Mouse (Mus musculus): ENCODE results near the gene Atp6v0b. TPM values are rescaled to one million over a fixed set of nuclear protein-coding genes. Genes with fewer than 3 reads are reported as not detected.

The Atp6v0b gene
- polyA plus RNA-seq, 1 experiment from 2014 or later = 187 TPM

DNA sequence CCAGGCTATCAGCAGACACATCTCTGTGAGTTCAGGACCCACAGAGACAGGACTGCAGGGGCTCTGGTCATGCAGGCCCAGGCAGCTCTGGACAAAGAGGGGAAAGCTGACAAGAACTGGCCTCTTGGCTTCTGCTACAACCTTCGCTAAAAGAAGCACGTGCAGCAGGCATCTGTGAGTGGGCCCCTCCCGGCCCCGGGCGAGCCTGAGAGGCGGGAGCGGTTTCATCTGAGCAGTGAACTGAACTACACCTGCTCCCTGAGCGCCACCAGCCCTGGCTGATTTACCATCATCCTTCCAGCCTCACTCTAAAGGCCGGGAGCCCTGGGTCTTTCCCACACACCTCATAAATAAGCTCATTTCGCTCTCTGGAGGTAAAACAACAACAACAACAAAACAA is 8.8 kb downstream of the Atp6v0b start:
- no peak for ATAC-seq (replicated peaks; ENCODE audit: low FRiP score)
- 0 out of 2 replicates have a peak, but pooled peaks cover 3% of the 10 kb centered on the region for H3K4me1 ChIP-seq (replicated peaks; ENCODE audit: control insufficient read depth, insufficient read depth, low read length)
- 83% methylated on average over 10 of the region's 10 CpGs for WGBS
- no peak for DNase-seq (ENCODE audit: low spot score)
- H3K36me3 ChIP-seq (ENCODE audit: control insufficient read depth, insufficient read depth, low read length) = peaks cover 3% of the 10 kb centered on the region; the same call in 1 of the 2 replicates
- H3K4me3 ChIP-seq (ENCODE audit: low read depth, low read length) = no peak overlapping the region
- H3K27ac ChIP-seq (ENCODE audit: low read depth, low read length) = no peak overlapping the region
- H3K9ac ChIP-seq (ENCODE audit: low read length) = no peak overlapping the region
- no peak overlapping the region for H3K4me2 ChIP-seq (ENCODE audit: low read depth, low read length, severe bottlenecking)
- H3K27me3 ChIP-seq (ENCODE audit: control insufficient read depth, insufficient read depth, low read length) = no peaks in the 10 kb centered on the region
- no peaks in the 10 kb centered on the region for H3K9me3 ChIP-seq (ENCODE audit: control insufficient read depth, low read length)

DNA sequence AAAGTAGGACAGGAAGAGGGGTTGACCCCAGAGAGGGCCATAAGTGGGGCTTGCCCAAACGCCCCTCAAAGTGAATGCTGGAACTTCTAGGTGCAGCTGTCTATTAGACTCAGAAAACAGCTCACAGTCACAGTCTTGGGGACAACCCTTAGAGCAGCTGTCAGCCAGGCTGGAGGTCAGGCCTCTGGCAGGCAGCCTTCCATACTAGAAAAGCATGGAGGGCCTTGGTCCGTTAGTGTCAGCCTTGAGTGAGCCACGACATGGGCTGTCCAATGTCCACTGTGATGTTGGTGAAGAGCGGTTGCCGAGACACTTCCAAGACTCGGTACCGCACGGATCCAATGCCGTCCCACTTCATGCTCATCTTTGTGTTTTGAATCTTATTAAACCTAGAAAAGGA is 13.5 kb downstream of the Atp6v0b start:
- ATAC-seq (replicated peaks; ENCODE audit: low FRiP score) (no peak), DNase-seq (ENCODE audit: low spot score) (no peak)
- WGBS = 92% methylated on average over 9 of the region's 9 CpGs
- no peak overlapping the region for H3K9ac ChIP-seq (ENCODE audit: low read length)
- H3K27ac ChIP-seq (ENCODE audit: low read depth, low read length) = no peak overlapping the region
- no peaks in the 10 kb centered on the region for H3K27me3 ChIP-seq (ENCODE audit: control insufficient read depth, insufficient read depth, low read length)
- H3K4me2 ChIP-seq (ENCODE audit: low read depth, low read length, severe bottlenecking) = no peak overlapping the region
- no peaks in the 10 kb centered on the region for H3K9me3 ChIP-seq (ENCODE audit: control insufficient read depth, low read length)
- no peak overlapping the region for H3K4me3 ChIP-seq (ENCODE audit: low read depth, low read length)
- 0 out of 2 replicates have a peak, but pooled peaks cover 6% of the 10 kb centered on the region for H3K4me1 ChIP-seq (replicated peaks; ENCODE audit: control insufficient read depth, insufficient read depth, low read length)
- peaks cover 3% of the 10 kb centered on the region; the same call in 1 of the 2 replicates for H3K36me3 ChIP-seq (ENCODE audit: control insufficient read depth, insufficient read depth, low read length)

DNA sequence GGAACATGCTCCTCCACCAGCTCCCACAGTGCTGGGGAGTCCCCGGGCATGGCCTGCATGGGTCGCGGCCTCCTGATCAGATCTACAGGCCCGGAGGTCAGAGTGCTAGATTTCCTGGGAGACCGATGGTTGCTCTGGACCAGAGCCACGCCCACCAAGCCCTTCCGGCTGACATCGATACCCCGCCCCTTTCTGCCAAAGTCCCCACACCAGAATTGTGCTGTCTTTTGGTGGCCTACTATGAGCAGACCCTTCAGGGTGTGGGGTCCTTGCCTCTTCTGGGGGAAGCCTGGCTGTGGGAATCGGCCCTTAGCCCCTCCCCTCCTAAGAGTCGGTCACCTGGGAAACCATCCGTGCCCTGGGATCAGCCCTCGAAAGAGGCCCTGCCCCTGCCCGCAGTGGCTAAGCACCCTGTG is 14.7 kb downstream of the Atp6v0b start, which contains the start of gene Ccdc24:
Gene Ccdc24 (minus strand): TSS at position 87 of the 416 bp plus-strand sequence.
- H3K36me3 ChIP-seq (ENCODE audit: control insufficient read depth, insufficient read depth, low read length) = peaks cover 3% of the 10 kb centered on the region; the same call in 1 of the 2 replicates
- H3K4me3 ChIP-seq (ENCODE audit: low read depth, low read length) = no peak within 1 kb of the TSS; the same call in 1 of the 2 replicates
- H3K4me1 ChIP-seq (replicated peaks; ENCODE audit: control insufficient read depth, insufficient read depth, low read length) = 0 out of 2 replicates have a peak, but pooled peaks cover 6% of the 10 kb centered on the region
- peak within 1 kb of the TSS; percentile 35 for H3K4me2 ChIP-seq (ENCODE audit: low read depth, low read length, severe bottlenecking)
- H3K9me3 ChIP-seq (ENCODE audit: control insufficient read depth, low read length) = no peaks in the 10 kb centered on the region
- ATAC-seq (replicated peaks; ENCODE audit: low FRiP score) (peak; percentile 49; the same call in 1 of the 2 replicates), DNase-seq (ENCODE audit: low spot score) (peak; percentile 68)
- H3K27me3 ChIP-seq (ENCODE audit: control insufficient read depth, insufficient read depth, low read length) = no peaks in the 10 kb centered on the region
- H3K9ac ChIP-seq (ENCODE audit: low read length) = 0 out of 2 replicates have a peak within 1 kb of the TSS, but pooled peaks have one; percentile 33
- 6% methylated on average over 14 of the region's 14 CpGs for WGBS
- no peak within 1 kb of the TSS for H3K27ac ChIP-seq (ENCODE audit: low read depth, low read length)

DNA sequence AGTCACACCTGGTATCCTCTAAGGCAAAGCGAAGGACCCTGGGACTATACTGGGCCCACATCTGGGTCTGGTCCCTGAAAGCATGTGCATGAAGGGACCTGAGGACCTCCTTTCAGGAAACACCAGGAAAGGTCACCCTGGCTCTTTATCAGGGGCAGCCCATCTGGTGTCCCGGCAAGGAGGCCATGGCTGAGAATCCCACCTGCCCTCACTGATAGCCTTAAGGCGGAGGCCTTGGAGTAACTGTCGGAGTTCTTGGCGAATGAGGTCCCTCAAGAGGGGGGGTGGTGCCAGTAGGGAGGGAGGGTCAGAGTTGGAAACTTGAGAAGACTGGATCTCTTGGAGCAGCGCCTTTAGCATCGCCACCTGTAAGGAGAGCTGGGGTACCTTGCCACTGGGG is 15.3 kb downstream of the Atp6v0b start:
- Histone ChIP-seq H3K4me2 (ENCODE audit: low read depth, low read length, severe bottlenecking) (no peak overlapping the region; the same call in 1 of the 2 replicates), H3K9ac (ENCODE audit: low read length) (no peak overlapping the region), H3K36me3 (ENCODE audit: control insufficient read depth, insufficient read depth, low read length) (peaks cover 3% of the 10 kb centered on the region; the same call in 1 of the 2 replicates), H3K9me3 (ENCODE audit: control insufficient read depth, low read length) (no peaks in the 10 kb centered on the region), H3K27me3 (ENCODE audit: control insufficient read depth, insufficient read depth, low read length) (no peaks in the 10 kb centered on the region), H3K4me3 (ENCODE audit: low read depth, low read length) (no peak overlapping the region), H3K4me1 (replicated peaks; ENCODE audit: control insufficient read depth, insufficient read depth, low read length) (0 out of 2 replicates have a peak, but pooled peaks cover 6% of the 10 kb centered on the region), H3K27ac (ENCODE audit: low read depth, low read length) (no peak overlapping the region)
- no peak for ATAC-seq (replicated peaks; ENCODE audit: low FRiP score)
- no peak for DNase-seq (ENCODE audit: low spot score)
- WGBS = 69% methylated on average over 7 of the region's 7 CpGs

DNA sequence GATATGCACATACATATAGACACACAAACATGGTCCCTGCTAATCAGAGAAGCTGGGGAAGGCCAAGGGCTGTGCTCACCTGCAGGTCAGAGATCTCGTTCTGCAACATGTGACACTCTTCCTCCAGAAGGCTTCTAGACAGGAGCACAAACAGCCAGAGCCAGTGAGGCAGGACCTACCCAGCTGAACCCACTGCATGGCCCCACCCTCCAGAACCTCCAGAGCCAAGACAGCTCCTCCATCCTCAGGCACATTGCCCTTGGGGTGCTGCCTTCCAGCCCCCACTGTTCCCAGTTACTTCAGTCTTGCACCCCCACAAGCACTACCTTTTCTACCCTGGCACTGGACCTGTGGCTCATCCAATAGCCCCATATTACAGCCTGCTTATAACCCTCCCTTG is 16.7 kb downstream of the Atp6v0b start:
- no peaks in the 10 kb centered on the region for H3K9me3 ChIP-seq (ENCODE audit: control insufficient read depth, low read length)
- WGBS = 71% methylated on average over 1 of the region's 1 CpGs
- H3K27ac ChIP-seq (ENCODE audit: low read depth, low read length) = no peak overlapping the region
- no peak overlapping the region for H3K4me2 ChIP-seq (ENCODE audit: low read depth, low read length, severe bottlenecking)
- H3K36me3 ChIP-seq (ENCODE audit: control insufficient read depth, insufficient read depth, low read length) = peaks cover 3% of the 10 kb centered on the region; the same call in 1 of the 2 replicates
- DNase-seq (ENCODE audit: low spot score) (no peak), ATAC-seq (replicated peaks; ENCODE audit: low FRiP score) (no peak)
- H3K4me3 ChIP-seq (ENCODE audit: low read depth, low read length) = no peak overlapping the region
- no peak overlapping the region for H3K9ac ChIP-seq (ENCODE audit: low read length)
- 0 out of 2 replicates have a peak, but pooled peaks cover 6% of the 10 kb centered on the region for H3K4me1 ChIP-seq (replicated peaks; ENCODE audit: control insufficient read depth, insufficient read depth, low read length)
- no peaks in the 10 kb centered on the region for H3K27me3 ChIP-seq (ENCODE audit: control insufficient read depth, insufficient read depth, low read length)

DNA sequence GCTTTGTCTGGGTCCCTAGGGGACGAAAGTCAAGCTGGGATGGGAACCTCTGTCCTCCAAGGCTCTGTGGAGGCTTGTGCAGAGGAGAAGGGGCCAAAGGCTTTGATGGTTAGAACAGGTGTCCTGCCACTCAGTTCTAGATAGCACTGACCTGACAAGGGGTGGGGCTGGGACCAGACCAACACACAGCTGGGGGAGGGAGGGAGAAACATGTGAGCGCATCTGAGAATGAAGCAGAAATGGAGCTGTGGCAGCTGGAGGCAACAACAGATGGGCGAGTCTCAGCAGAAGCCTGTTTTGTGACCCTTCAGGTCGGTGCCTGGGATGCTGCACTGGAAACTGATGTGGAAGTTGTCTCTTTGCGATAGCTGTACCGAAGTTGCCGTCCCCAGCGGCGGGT is 17.8 kb downstream of the Atp6v0b start:
- 82% methylated on average over 9 of the region's 9 CpGs for WGBS
- no peak overlapping the region for H3K9ac ChIP-seq (ENCODE audit: low read length)
- H3K27me3 ChIP-seq (ENCODE audit: control insufficient read depth, insufficient read depth, low read length) = no peaks in the 10 kb centered on the region
- DNase-seq (ENCODE audit: low spot score) (no peak), ATAC-seq (replicated peaks; ENCODE audit: low FRiP score) (no peak)
- no peak overlapping the region for H3K4me3 ChIP-seq (ENCODE audit: low read depth, low read length)
- no peaks in the 10 kb centered on the region for H3K9me3 ChIP-seq (ENCODE audit: control insufficient read depth, low read length)
- no peak overlapping the region for H3K27ac ChIP-seq (ENCODE audit: low read depth, low read length)
- peaks cover 3% of the 10 kb centered on the region; the same call in 1 of the 2 replicates for H3K36me3 ChIP-seq (ENCODE audit: control insufficient read depth, insufficient read depth, low read length)
- no peak overlapping the region for H3K4me2 ChIP-seq (ENCODE audit: low read depth, low read length, severe bottlenecking)
- 0 out of 2 replicates have a peak, but pooled peaks cover 6% of the 10 kb centered on the region for H3K4me1 ChIP-seq (replicated peaks; ENCODE audit: control insufficient read depth, insufficient read depth, low read length)

DNA sequence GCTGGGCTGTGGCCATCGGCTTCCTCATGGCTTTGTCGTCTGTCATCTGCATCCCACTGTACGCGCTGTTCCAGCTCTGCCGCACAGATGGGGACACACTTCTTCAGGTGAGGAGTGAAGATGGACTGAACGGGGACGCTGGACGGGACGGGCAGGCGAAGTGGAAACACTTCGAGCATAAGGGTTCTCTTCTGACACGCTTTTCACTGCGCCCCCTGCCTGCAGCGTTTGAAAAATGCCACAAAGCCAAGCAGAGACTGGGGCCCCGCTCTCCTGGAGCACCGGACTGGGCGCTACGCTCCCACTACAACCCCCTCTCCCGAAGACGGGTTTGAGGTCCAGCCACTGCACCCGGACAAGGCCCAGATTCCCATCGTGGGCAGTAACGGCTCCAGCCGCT is 19.3 kb downstream of the Atp6v0b start:
- WGBS = 17% methylated on average over 24 of the region's 24 CpGs
- DNase-seq (ENCODE audit: low spot score) = peak; percentile 84
- Histone ChIP-seq H3K9me3 (ENCODE audit: control insufficient read depth, low read length) (no peaks in the 10 kb centered on the region), H3K4me2 (ENCODE audit: low read depth, low read length, severe bottlenecking) (no peak overlapping the region), H3K27ac (ENCODE audit: low read depth, low read length) (no peak overlapping the region), H3K27me3 (ENCODE audit: control insufficient read depth, insufficient read depth, low read length) (no peaks in the 10 kb centered on the region), H3K4me1 (replicated peaks; ENCODE audit: control insufficient read depth, insufficient read depth, low read length) (0 out of 2 replicates have a peak, but pooled peaks cover 5% of the 10 kb centered on the region), H3K4me3 (ENCODE audit: low read depth, low read length) (no peak overlapping the region), H3K9ac (ENCODE audit: low read length) (no peak overlapping the region), H3K36me3 (ENCODE audit: control insufficient read depth, insufficient read depth, low read length) (no peaks in the 10 kb centered on the region)
- peak; percentile 40; the same call in 1 of the 2 replicates for ATAC-seq (replicated peaks; ENCODE audit: low FRiP score)

DNA sequence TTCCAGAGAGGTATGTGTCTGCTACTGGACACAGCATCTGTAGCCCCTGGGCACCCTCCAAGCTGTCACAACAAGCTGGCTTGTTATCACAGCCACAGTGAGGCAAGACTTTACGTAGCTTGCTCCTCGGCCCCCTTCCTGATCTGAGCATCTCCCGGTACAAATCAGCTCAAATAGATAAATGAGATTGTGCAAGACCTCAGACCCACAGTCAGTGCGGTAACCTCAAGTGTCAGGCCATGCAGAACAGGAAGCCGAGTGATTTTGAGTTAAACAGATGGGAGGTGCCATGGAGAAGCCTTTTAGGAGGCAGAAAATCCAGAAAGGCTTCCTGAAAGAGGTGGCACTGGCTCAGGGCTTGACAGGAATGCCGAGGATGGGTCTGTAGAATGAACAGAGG is 20.1 kb downstream of the Atp6v0b start:
- no peak for DNase-seq (ENCODE audit: low spot score)
- Histone ChIP-seq H3K36me3 (ENCODE audit: control insufficient read depth, insufficient read depth, low read length) (no peaks in the 10 kb centered on the region), H3K4me3 (ENCODE audit: low read depth, low read length) (no peak overlapping the region), H3K4me1 (replicated peaks; ENCODE audit: control insufficient read depth, insufficient read depth, low read length) (no peaks in the 10 kb centered on the region), H3K9ac (ENCODE audit: low read length) (no peak overlapping the region), H3K27me3 (ENCODE audit: control insufficient read depth, insufficient read depth, low read length) (no peaks in the 10 kb centered on the region), H3K27ac (ENCODE audit: low read depth, low read length) (no peak overlapping the region), H3K4me2 (ENCODE audit: low read depth, low read length, severe bottlenecking) (no peak overlapping the region), H3K9me3 (ENCODE audit: control insufficient read depth, low read length) (no peaks in the 10 kb centered on the region)
- WGBS = 77% methylated on average over 6 of the region's 6 CpGs
- ATAC-seq (replicated peaks; ENCODE audit: low FRiP score) = no peak

DNA sequence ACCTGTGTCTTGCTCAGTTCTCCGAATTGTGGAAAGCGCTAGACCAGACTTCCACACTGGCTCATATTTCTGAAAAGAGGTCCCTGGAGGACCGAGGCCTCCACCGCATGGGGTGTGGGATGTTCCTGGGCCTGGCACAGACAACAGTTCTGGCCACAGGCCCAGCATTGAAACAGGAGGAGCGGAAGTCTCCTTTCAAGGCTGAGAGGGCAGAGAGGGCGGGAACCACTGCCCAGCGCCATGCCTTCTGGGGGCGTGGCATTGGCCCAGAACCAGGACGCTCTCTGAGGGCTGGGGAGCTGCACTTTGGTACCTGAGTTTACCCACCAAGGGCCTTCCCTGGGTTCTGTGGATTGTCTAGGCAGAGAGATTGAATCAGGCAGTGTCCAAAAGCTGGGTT is 21.1 kb downstream of the Atp6v0b start:
- H3K27ac ChIP-seq (ENCODE audit: low read depth, low read length) = no peak overlapping the region
- H3K4me1 ChIP-seq (replicated peaks; ENCODE audit: control insufficient read depth, insufficient read depth, low read length) = no peaks in the 10 kb centered on the region

More for the DNA sequence above, 21.1 kb downstream of the Atp6v0b start:
- 65% methylated on average over 9 of the region's 9 CpGs for WGBS
- H3K4me3 ChIP-seq (ENCODE audit: low read depth, low read length) = no peak overlapping the region
- peak overlapping the region; percentile 6; the same call in 1 of the 2 replicates for H3K9ac ChIP-seq (ENCODE audit: low read length)
- DNase-seq (ENCODE audit: low spot score) (no peak), ATAC-seq (replicated peaks; ENCODE audit: low FRiP score) (no peak)
- no peak overlapping the region for H3K4me2 ChIP-seq (ENCODE audit: low read depth, low read length, severe bottlenecking)
- H3K36me3 ChIP-seq (ENCODE audit: control insufficient read depth, insufficient read depth, low read length) = no peaks in the 10 kb centered on the region
- no peaks in the 10 kb centered on the region for H3K9me3 ChIP-seq (ENCODE audit: control insufficient read depth, low read length)
- no peaks in the 10 kb centered on the region for H3K27me3 ChIP-seq (ENCODE audit: control insufficient read depth, insufficient read depth, low read length)

Measured in forebrain, embryonic 11.5 days (tissue).